Comparison of ENCODE assay signal across 13 mouse cellular contexts in genomic region chr11:89076370-89076821, GRCm38 (mm10). TPM values are rescaled to one million over a fixed set of nuclear protein-coding genes. Genes with fewer than 3 reads are reported as not detected.
DNase-seq lines count a peak whose midpoint lies in the region; ATAC-seq and TF ChIP-seq lines count a peak whose summit lies in the region.
"Had no signal": no experiment of that assay in that cellular context is flagged by ENCODE, and none has a peak within 500 bp of the region (broad histone marks: within the 10 kb centered on the region; RNA-seq: fewer than 3 reads in every experiment).

No protein-coding gene starts in this region.

- no peak overlapping the region for H3K9ac ChIP-seq in heart, adult 2 months (ENCODE audit: low read depth, low read length)
- no peak overlapping the region for H3K9ac ChIP-seq in heart, embryonic 12.5 days
- no peak overlapping the region for H3K9ac ChIP-seq in lung, postnatal 0 days (replicated peaks; ENCODE audit: low read depth)
- H3K9ac ChIP-seq: limb, embryonic 12.5 days; neural tube, embryonic 12.5 days had no signal

- H3K79me2 ChIP-seq in heart, adult 2 months (replicated peaks; ENCODE audit: control insufficient read depth, insufficient read depth, low read length), result no peaks in the 10 kb centered on the region

- H3K27me3 ChIP-seq in heart, adult 2 months (ENCODE audit: control insufficient read depth, insufficient read depth, low read length), result no peaks in the 10 kb centered on the region
- no peaks in the 10 kb centered on the region; the same call in 1 of the 2 replicates for H3K27me3 ChIP-seq in heart, embryonic 12.5 days (replicated peaks)
- H3K27me3 ChIP-seq in lung, postnatal 0 days (replicated peaks; ENCODE audit: insufficient read depth, low read length), result no peaks in the 10 kb centered on the region
- H3K27me3 ChIP-seq: limb, embryonic 12.5 days; neural tube, embryonic 12.5 days had no signal

- H3K27ac ChIP-seq in heart, adult 2 months, result no peak overlapping the region; the same call in 1 of the 2 replicates
- no peak overlapping the region for H3K27ac ChIP-seq in heart, embryonic 12.5 days (ENCODE audit: poor library complexity, severe bottlenecking)
- H3K27ac ChIP-seq in lung, postnatal 0 days (ENCODE audit: low read length), result no peak overlapping the region
- H3K27ac ChIP-seq: limb, embryonic 12.5 days; neural tube, embryonic 12.5 days had no signal

- intact Hi-C loops in heart, adult 2 months (cut with DNase I), result no loop called here

- no peak for TF ChIP-seq EP300 in heart, adult 2 months (IDR thresholded peaks at IDR 0.05; ENCODE audit: insufficient read depth, low read depth, low read length)
- no peak for TF ChIP-seq EP300 in lung, postnatal 0 days (IDR thresholded peaks at IDR 0.05)

- no peak overlapping the region for H3K4me2 ChIP-seq in heart, embryonic 12.5 days
- H3K4me2 ChIP-seq in lung, postnatal 0 days (replicated peaks; ENCODE audit: low read depth, low read length), result no peak overlapping the region
- H3K4me2 ChIP-seq: limb, embryonic 12.5 days; neural tube, embryonic 12.5 days had no signal

- no peak overlapping the region for H3K4me3 ChIP-seq in heart, adult 2 months
- H3K4me3 ChIP-seq in heart, embryonic 12.5 days, result no peak overlapping the region
- H3K4me3 ChIP-seq in lung, postnatal 0 days (ENCODE audit: low read depth, low read length), result no peak overlapping the region
- H3K4me3 ChIP-seq: limb, embryonic 12.5 days; neural tube, embryonic 12.5 days had no signal

- peak; percentile 31; the same call in 1 of the 2 replicates for TF ChIP-seq CTCF in heart, adult 2 months (IDR thresholded peaks at IDR 0.05)
- peak; percentile 26 for TF ChIP-seq CTCF in lung, postnatal 0 days (IDR thresholded peaks at IDR 0.05)

- peaks cover 3% of the 10 kb centered on the region; the same call in 1 of the 2 replicates for H3K4me1 ChIP-seq in heart, adult 2 months (ENCODE audit: control insufficient read depth, insufficient read depth, low read length)
- no peaks in the 10 kb centered on the region for H3K4me1 ChIP-seq in heart, embryonic 12.5 days (replicated peaks)
- no peaks in the 10 kb centered on the region for H3K4me1 ChIP-seq in lung, postnatal 0 days (ENCODE audit: insufficient read depth, low read depth, low read length)
- H3K4me1 ChIP-seq: neural tube, embryonic 12.5 days had no signal

- 35% methylated on average over 4 of the region's 4 CpGs for WGBS in heart, adult 2 months
- 63% methylated on average over 4 of the region's 4 CpGs for WGBS in heart, embryonic 12.5 days
- 51% methylated on average over 4 of the region's 4 CpGs for WGBS in lung, postnatal 0 days

- TF ChIP-seq POLR2A in heart, adult 2 months (IDR thresholded peaks at IDR 0.05; ENCODE audit: insufficient read depth, low read depth, low read length), result no peak

- no peak for DNase-seq in heart, adult 2 months
- DNase-seq in lung, postnatal 0 days (ENCODE audit: low spot score), result peak; percentile 32
- no peak for DNase-seq in lung, postnatal 25 days (ENCODE audit: low spot score)
- peak; percentile 36 to 54 for DNase-seq in adrenal gland, postnatal 36 days
- peak; percentile 63 for DNase-seq in kidney, postnatal 10 days
- DNase-seq in ovary, postnatal 14 days (ENCODE audit: low spot score), result no peak
- no peak for DNase-seq in embryo, embryonic 10 days (ENCODE audit: low spot score)
- DNase-seq: right cerebral cortex, postnatal 25 days had no signal

- no peaks in the 10 kb centered on the region for H3K9me3 ChIP-seq in heart, embryonic 12.5 days (replicated peaks)
- no peaks in the 10 kb centered on the region for H3K9me3 ChIP-seq in lung, postnatal 0 days (ENCODE audit: low read length)
- H3K9me3 ChIP-seq: limb, embryonic 12.5 days; neural tube, embryonic 12.5 days had no signal

- no peak for ATAC-seq in heart, embryonic 12.5 days (ENCODE audit: insufficient number of reproducible peaks, low FRiP score)
- peak; percentile 21; the same call in 1 of the 2 replicates for ATAC-seq in lung, postnatal 0 days
- ATAC-seq: activated CD4-positive, CD25-positive, alpha-beta regulatory T cell, adult 4 months had no signal

- no peaks in the 10 kb centered on the region for H3K36me3 ChIP-seq in heart, adult 2 months (ENCODE audit: control insufficient read depth, insufficient read depth, low read length)
- no peaks in the 10 kb centered on the region for H3K36me3 ChIP-seq in heart, embryonic 12.5 days
- no peaks in the 10 kb centered on the region for H3K36me3 ChIP-seq in lung, postnatal 0 days (ENCODE audit: insufficient read depth, low read length)
- H3K36me3 ChIP-seq: limb, embryonic 12.5 days; neural tube, embryonic 12.5 days had no signal

RNA-seq across cellular contexts. Expression of gene Gm525, which starts 2.8 kb away (rescaled TPM):
- total RNA-seq in heart, adult 2 months (2021), result not detected
- 0.27 TPM in 1 of 2 replicates, not detected in the other for polyA plus RNA-seq in heart, adult 2 months (2012; rRNA removed)
- not detected in 2 replicates for polyA plus RNA-seq in heart, embryonic 12.5 days (2016; fragmentation: Nextera tagmentation; extraction: Ambion mirVana)
- polyA plus RNA-seq in lung, postnatal 0 days (2015; fragmentation: Nextera tagmentation; extraction: Ambion mirVana), result 0.25 and 0.27 TPM in 2 replicates
- not detected for total RNA-seq in adrenal gland, postnatal 36 days (2021)
- total RNA-seq: megakaryocyte-erythroid progenitor cell, adult 5-6 weeks had no signal
- polyA plus RNA-seq: activated CD4-positive, CD25-positive, alpha-beta regulatory T cell, adult 4 months; neural tube, embryonic 12.5 days had no signal

RNA-seq across cellular contexts. Expression of gene Dgke, which starts 9.7 kb away (rescaled TPM):
- total RNA-seq in heart, adult 2 months (2021), result 10 to 100 TPM in 1 of 2 experiments, 1 to 10 TPM in 1; 9.3 to 12.4 TPM
- 5.6 and 8.2 TPM in 2 replicates for polyA plus RNA-seq in heart, adult 2 months (2012; rRNA removed)
- 7.2 and 8.2 TPM in 2 replicates for polyA plus RNA-seq in heart, embryonic 12.5 days (2016; fragmentation: Nextera tagmentation; extraction: Ambion mirVana)
- 3.4 and 3.6 TPM in 2 replicates for polyA plus RNA-seq in lung, postnatal 0 days (2015; fragmentation: Nextera tagmentation; extraction: Ambion mirVana)
- total RNA-seq in adrenal gland, postnatal 36 days (2021), result 10 to 100 TPM; 12.1 to 17.3 TPM

Comparison
In these comparisons a context has a peak if more than half of its experiments do, and no peak if none do; other contexts are left out.
1. DNase-seq: peak in lung, postnatal 0 days (single experiment), adrenal gland, postnatal 36 days (2 of 2) and kidney, postnatal 10 days (single experiment); none in heart, adult 2 months (0 of 2), lung, postnatal 25 days (single experiment), ovary, postnatal 14 days (single experiment) and embryo, embryonic 10 days (single experiment).